Mouse (Mus musculus): ENCODE results near the gene Platr17. TPM values are rescaled to one million over a fixed set of nuclear protein-coding genes. Genes with fewer than 3 reads are reported as not detected.
"Not testable (repeated sequence)": the region's sequence is repeated elsewhere in the genome, so short reads cannot be mapped to it uniquely, and the experiment has no call there.

Gene Platr17
- polyA plus RNA-seq, 1 experiment from 2014 or later, result not detected

DNA sequence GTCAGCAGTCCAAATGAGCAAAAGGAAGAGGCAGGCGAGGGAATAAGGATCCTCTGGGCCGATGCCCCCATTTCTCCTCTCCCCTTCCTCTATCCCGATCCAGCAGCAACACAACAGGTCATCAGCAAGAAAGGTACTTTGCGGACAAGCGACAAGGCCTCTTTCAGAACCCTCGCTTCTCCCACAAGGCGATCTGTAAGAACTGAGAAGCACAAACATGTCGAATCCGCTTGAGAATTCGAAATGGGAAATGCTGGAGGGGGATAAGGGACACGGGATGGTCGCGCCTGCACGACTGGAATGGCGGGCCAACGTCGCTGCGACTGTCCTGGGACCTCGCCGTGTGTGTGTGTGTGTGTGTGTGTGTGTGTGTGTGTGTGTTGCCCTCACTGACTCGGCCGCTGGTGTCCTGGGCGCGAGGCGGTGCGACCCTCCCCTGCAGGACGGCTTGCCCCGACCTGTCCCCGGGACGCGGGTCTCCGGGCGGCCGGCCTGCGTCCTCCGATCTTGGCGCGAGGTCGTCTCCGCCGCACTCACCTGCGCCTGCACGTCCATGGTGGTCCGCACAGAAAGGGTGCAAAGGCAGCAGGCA, 14.9 kb upstream of the Platr17 start:
- not testable (repeated sequence) for ATAC-seq (ENCODE audit: low FRiP score, low TSS enrichment); H3K27ac ChIP-seq (ENCODE audit: low read depth, low read length); H3K27me3 ChIP-seq (ENCODE audit: control insufficient read depth, insufficient read depth, low read length); H3K4me1 ChIP-seq (ENCODE audit: control insufficient read depth, insufficient read depth, low read length); H3K9me3 ChIP-seq (ENCODE audit: control insufficient read depth, low read length)
- Histone ChIP-seq H3K4me3 (ENCODE audit: low read length) (peak overlapping the region; percentile 65), H3K36me3 (ENCODE audit: control insufficient read depth, insufficient read depth, low read length) (peaks cover 13% of the 10 kb centered on the region; the same call in 1 of the 2 replicates), H3K4me2 (replicated peaks; ENCODE audit: low read depth, low read length) (peak overlapping the region; percentile 54), H3K9ac (ENCODE audit: low read depth, low read length) (peak overlapping the region; percentile 70)
- 0% methylated on average over 37 of the region's 44 CpGs for WGBS

DNA sequence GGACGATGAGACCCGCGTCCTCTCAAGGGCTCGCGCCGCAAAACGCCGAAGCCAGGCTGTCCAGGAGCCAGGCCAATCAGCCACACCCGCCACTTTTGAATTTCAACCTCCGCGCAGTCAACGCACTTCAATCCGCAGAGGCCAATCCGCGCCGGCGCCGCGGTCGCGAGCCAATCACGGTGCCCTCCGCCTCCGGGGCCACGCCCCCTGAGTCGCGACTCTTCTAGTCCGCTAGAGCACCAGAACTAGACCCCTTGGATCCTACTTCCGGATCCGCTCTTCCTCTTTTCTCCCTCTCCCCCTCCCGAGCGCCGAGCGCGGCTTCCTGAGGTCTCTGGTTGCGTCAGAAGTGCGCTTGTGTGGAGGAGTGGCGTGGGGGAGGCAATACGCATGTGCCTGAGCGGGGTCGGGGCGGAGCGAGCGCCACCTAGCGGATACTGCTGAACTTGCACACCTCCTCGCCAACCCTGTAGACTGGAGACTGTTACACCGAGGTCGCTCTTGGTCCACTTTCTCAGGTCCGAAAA, 14.3 kb upstream of the Platr17 start, which contains the start of gene Kifc1:
TSS of gene Kifc1 (minus strand) at position 129 of the 527 bp plus-strand sequence.
- peak within 1 kb of the TSS; percentile 70 for H3K9ac ChIP-seq (ENCODE audit: low read depth, low read length)
- H3K27me3 ChIP-seq (ENCODE audit: control insufficient read depth, insufficient read depth, low read length), result no peaks in the 10 kb centered on the region
- no peak within 1 kb of the TSS for H3K27ac ChIP-seq (ENCODE audit: low read depth, low read length)
- no peaks in the 10 kb centered on the region for H3K9me3 ChIP-seq (ENCODE audit: control insufficient read depth, low read length)
- no peaks in the 10 kb centered on the region for H3K4me1 ChIP-seq (ENCODE audit: control insufficient read depth, insufficient read depth, low read length)
- peak within 1 kb of the TSS; percentile 65 for H3K4me3 ChIP-seq (ENCODE audit: low read length)
- peaks cover 9% of the 10 kb centered on the region; the same call in 1 of the 2 replicates for H3K36me3 ChIP-seq (ENCODE audit: control insufficient read depth, insufficient read depth, low read length)
- H3K4me2 ChIP-seq (replicated peaks; ENCODE audit: low read depth, low read length), result peak within 1 kb of the TSS; percentile 54
- peak; percentile 99 for ATAC-seq (ENCODE audit: low FRiP score, low TSS enrichment)
- WGBS, result 2% methylated on average over 47 of the region's 49 CpGs

DNA sequence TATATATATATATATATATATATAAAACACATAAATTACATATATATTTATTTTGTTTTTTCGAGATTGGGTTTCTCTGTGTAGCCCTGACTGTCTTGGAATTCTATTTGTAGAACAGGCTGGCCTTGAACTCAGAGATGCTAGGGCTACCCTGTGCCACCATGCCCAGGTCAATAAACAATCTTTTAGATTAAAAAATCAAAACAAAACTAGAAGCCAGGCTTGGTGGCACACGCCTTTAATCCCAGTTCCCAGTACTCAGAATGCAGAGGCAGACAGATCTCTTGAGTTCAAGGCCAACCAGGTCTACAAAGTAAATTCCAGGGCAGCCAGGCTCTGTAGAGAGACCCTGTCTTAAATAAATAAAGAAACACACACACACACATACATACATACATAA, 13.6 kb upstream of the Platr17 start:
- H3K4me1 ChIP-seq (ENCODE audit: control insufficient read depth, insufficient read depth, low read length), result no peaks in the 10 kb centered on the region
- H3K9ac ChIP-seq (ENCODE audit: low read depth, low read length), result no peak overlapping the region
- peaks cover 2% of the 10 kb centered on the region; the same call in 1 of the 2 replicates for H3K36me3 ChIP-seq (ENCODE audit: control insufficient read depth, insufficient read depth, low read length)
- no peak overlapping the region for H3K4me2 ChIP-seq (replicated peaks; ENCODE audit: low read depth, low read length)
- H3K9me3 ChIP-seq (ENCODE audit: control insufficient read depth, low read length), result no peaks in the 10 kb centered on the region
- H3K4me3 ChIP-seq (ENCODE audit: low read length), result no peak overlapping the region
- WGBS, result 69% methylated on average over 2 of the region's 2 CpGs
- H3K27me3 ChIP-seq (ENCODE audit: control insufficient read depth, insufficient read depth, low read length), result no peaks in the 10 kb centered on the region
- H3K27ac ChIP-seq (ENCODE audit: low read depth, low read length), result no peak overlapping the region
- ATAC-seq (ENCODE audit: low FRiP score, low TSS enrichment), result no peak

DNA sequence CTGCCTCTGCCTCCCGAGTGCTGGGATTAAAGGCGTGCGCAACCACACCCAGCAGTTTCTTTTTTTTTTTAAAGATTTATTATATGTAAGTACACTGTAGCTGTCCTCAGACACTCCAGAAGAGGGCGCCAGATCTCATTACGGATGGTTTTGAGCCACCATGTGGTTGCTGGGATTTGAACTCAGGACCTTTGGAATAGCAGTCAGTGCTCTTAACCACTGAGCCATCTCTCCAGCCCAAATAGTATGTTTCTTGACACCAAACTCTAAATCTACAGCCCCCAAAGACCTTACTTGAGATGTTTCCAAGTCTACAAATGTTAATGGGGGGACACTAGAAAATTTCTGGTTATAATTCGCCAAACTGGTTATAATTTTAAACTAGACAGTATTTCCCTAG, 13.0 kb upstream of the Platr17 start:
- H3K9me3 ChIP-seq (ENCODE audit: control insufficient read depth, low read length); H3K36me3 ChIP-seq (ENCODE audit: control insufficient read depth, insufficient read depth, low read length); H3K27me3 ChIP-seq (ENCODE audit: control insufficient read depth, insufficient read depth, low read length); H3K9ac ChIP-seq (ENCODE audit: low read depth, low read length); H3K4me1 ChIP-seq (ENCODE audit: control insufficient read depth, insufficient read depth, low read length); ATAC-seq (ENCODE audit: low FRiP score, low TSS enrichment); H3K4me3 ChIP-seq (ENCODE audit: low read length); H3K4me2 ChIP-seq (replicated peaks; ENCODE audit: low read depth, low read length); H3K27ac ChIP-seq (ENCODE audit: low read depth, low read length): not testable (repeated sequence)
- 73% methylated on average over 6 of the region's 6 CpGs for WGBS

DNA sequence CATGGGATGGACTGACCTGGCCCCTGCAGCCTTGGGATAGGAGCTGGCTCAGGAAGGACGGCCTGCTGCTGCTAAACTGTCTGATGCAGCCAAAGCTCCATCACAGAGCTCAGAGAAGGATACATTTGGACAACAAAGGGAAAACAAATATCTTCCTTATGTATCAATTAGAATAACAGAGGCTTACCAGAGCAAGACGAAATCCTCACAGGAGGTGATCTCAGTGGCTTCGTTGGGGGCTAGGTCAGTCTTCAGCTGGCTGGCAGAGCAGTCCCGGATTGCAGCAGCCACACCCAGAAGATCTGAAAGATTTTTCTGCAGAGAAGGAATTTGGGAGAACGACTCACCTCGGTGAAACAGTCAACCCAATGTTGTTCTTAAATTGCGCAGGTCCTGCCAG, 12.5 kb upstream of the Platr17 start:
- Histone ChIP-seq H3K4me3 (ENCODE audit: low read length) (no peak overlapping the region), H3K4me2 (replicated peaks; ENCODE audit: low read depth, low read length) (no peak overlapping the region), H3K36me3 (ENCODE audit: control insufficient read depth, insufficient read depth, low read length) (no peaks in the 10 kb centered on the region), H3K9me3 (ENCODE audit: control insufficient read depth, low read length) (no peaks in the 10 kb centered on the region), H3K27ac (ENCODE audit: low read depth, low read length) (no peak overlapping the region), H3K4me1 (ENCODE audit: control insufficient read depth, insufficient read depth, low read length) (no peaks in the 10 kb centered on the region), H3K9ac (ENCODE audit: low read depth, low read length) (no peak overlapping the region), H3K27me3 (ENCODE audit: control insufficient read depth, insufficient read depth, low read length) (no peaks in the 10 kb centered on the region)
- ATAC-seq (ENCODE audit: low FRiP score, low TSS enrichment), result no peak
- WGBS, result 23% methylated on average over 7 of the region's 7 CpGs

DNA sequence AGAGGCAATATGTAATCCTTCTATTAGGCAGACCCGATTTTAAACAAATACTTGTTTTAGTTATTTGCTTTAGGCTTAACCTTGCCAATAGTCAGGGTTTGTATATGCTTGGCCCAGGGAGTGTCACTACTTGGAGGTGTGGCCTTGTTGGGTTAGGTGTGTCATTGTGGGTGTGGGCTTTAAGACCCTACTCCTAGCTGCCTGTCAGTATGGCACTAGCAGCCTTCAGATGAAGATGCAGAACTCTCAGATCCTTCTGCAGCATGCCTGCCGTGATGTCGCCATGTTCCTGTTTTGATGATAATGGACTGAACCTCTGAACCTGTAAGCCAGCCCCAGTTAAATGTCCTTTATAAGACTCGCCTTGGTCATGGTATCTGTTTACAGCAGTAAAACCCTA, 11.9 kb upstream of the Platr17 start:
- H3K27ac ChIP-seq (ENCODE audit: low read depth, low read length); H3K9me3 ChIP-seq (ENCODE audit: control insufficient read depth, low read length); H3K4me2 ChIP-seq (replicated peaks; ENCODE audit: low read depth, low read length); ATAC-seq (ENCODE audit: low FRiP score, low TSS enrichment); H3K27me3 ChIP-seq (ENCODE audit: control insufficient read depth, insufficient read depth, low read length); H3K4me1 ChIP-seq (ENCODE audit: control insufficient read depth, insufficient read depth, low read length); H3K4me3 ChIP-seq (ENCODE audit: low read length); H3K36me3 ChIP-seq (ENCODE audit: control insufficient read depth, insufficient read depth, low read length); H3K9ac ChIP-seq (ENCODE audit: low read depth, low read length): not testable (repeated sequence)
- 83% methylated on average over 4 of the region's 4 CpGs for WGBS

DNA sequence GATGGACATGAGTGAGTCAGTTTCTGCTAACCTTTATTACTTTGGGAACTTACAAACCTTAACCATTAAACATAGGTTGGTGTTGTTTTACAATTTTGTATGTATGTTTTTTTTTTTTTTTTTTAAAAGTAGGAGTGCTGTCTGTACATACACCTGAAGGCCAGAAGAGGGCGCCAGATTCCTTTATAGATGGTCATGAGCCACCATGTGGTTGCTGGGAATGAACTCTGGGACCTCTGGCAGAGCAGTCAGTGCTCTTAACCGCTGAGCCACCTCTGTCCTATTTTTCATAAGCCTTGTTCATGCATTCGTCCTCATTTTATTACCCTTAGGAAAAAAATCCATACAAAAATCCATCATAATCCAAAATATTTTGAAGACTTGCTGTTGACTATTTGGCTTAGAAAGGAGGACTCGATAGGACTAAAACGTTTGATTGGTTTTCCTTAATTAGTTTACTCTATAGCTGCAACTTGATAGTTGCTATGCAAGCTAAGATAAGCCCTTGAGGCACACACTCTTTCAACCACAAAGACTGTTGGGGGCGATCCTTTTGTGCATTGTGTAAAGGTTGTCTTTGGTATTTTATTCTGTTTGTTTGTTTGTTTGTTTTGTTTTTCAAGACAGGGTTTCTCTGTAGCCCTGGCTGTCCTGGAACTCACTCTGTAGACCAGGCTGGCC, 7.7 kb upstream of the Platr17 start:
- Histone ChIP-seq H3K27ac (ENCODE audit: low read depth, low read length) (no peak overlapping the region), H3K36me3 (ENCODE audit: control insufficient read depth, insufficient read depth, low read length) (no peaks in the 10 kb centered on the region), H3K4me2 (replicated peaks; ENCODE audit: low read depth, low read length) (no peak overlapping the region), H3K4me1 (ENCODE audit: control insufficient read depth, insufficient read depth, low read length) (no peaks in the 10 kb centered on the region), H3K27me3 (ENCODE audit: control insufficient read depth, insufficient read depth, low read length) (no peaks in the 10 kb centered on the region), H3K4me3 (ENCODE audit: low read length) (no peak overlapping the region), H3K9me3 (ENCODE audit: control insufficient read depth, low read length) (no peaks in the 10 kb centered on the region), H3K9ac (ENCODE audit: low read depth, low read length) (no peak overlapping the region)
- ATAC-seq (ENCODE audit: low FRiP score, low TSS enrichment), result no peak
- WGBS, result 43% methylated on average over 6 of the region's 6 CpGs

DNA sequence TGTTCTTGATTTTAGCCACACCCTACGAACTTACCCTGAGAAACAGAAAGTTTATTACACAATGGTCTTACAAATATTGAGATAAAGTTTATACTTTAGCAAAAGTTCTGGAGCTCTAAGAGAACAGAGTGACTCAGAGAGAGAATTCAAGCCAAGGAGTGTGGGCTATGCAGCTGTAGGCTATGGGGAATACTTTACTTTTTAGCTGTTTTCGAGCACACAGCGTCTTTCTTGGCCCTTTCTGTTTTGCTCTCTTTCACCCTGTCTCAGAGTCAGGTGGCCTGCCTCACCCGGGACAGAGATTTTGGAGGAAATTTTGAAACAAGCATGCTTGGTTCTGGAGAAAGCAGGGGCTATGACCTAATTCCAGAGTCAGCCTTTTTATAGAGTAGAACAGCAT, 6.7 kb upstream of the Platr17 start:
- H3K27me3 ChIP-seq (ENCODE audit: control insufficient read depth, insufficient read depth, low read length); H3K9me3 ChIP-seq (ENCODE audit: control insufficient read depth, low read length); H3K27ac ChIP-seq (ENCODE audit: low read depth, low read length); H3K4me3 ChIP-seq (ENCODE audit: low read length); H3K9ac ChIP-seq (ENCODE audit: low read depth, low read length); H3K4me1 ChIP-seq (ENCODE audit: control insufficient read depth, insufficient read depth, low read length); H3K36me3 ChIP-seq (ENCODE audit: control insufficient read depth, insufficient read depth, low read length); ATAC-seq (ENCODE audit: low FRiP score, low TSS enrichment); H3K4me2 ChIP-seq (replicated peaks; ENCODE audit: low read depth, low read length): not testable (repeated sequence)
- 82% methylated on average over 4 of the region's 4 CpGs for WGBS

DNA sequence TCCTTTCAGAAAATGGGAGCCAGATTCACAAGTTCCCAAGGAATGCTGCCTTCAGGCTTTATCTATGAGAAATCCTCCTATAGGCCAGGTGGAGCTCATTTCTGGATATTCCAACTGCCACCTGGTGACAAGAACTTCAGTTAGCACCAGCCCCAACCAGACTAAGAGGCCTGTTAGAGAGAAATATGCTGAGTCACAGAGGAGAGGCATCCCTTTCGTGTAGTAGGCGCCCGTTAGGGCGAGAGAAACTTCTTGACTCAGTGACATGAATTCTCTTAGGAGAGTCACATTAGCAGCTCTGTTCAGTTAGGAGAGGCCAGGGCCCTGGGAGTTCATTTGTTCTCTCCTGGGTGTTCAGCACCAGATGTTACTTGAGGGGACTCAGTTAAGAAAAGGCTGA, 5.3 kb upstream of the Platr17 start:
- Histone ChIP-seq H3K4me3 (ENCODE audit: low read length) (no peak overlapping the region), H3K27me3 (ENCODE audit: control insufficient read depth, insufficient read depth, low read length) (no peaks in the 10 kb centered on the region), H3K9ac (ENCODE audit: low read depth, low read length) (no peak overlapping the region), H3K27ac (ENCODE audit: low read depth, low read length) (no peak overlapping the region), H3K4me2 (replicated peaks; ENCODE audit: low read depth, low read length) (no peak overlapping the region), H3K36me3 (ENCODE audit: control insufficient read depth, insufficient read depth, low read length) (no peaks in the 10 kb centered on the region), H3K4me1 (ENCODE audit: control insufficient read depth, insufficient read depth, low read length) (no peaks in the 10 kb centered on the region), H3K9me3 (ENCODE audit: control insufficient read depth, low read length) (no peaks in the 10 kb centered on the region)
- WGBS, result 84% methylated on average over 4 of the region's 4 CpGs
- no peak for ATAC-seq (ENCODE audit: low FRiP score, low TSS enrichment)

Data from kidney, embryonic 14.5 days (tissue).